In genomic region chr12:57084519-57084918, GRCm38 (mm10) we compare ENCODE assay signal across 13 mouse cellular contexts.
"Had no signal": no experiment of that assay in that cellular context is flagged by ENCODE, and none has a peak within 500 bp of the region (broad histone marks: within the 10 kb centered on the region; RNA-seq: fewer than 3 reads in every experiment).

No protein-coding gene starts in this region.

- H3K9me3 ChIP-seq: kidney, embryonic 15.5 days; limb, embryonic 15.5 days; liver, embryonic 12.5 days had no signal

- H3K27me3 ChIP-seq: kidney, embryonic 15.5 days; limb, embryonic 15.5 days; liver, embryonic 12.5 days had no signal

- H3K4me1 ChIP-seq: kidney, embryonic 15.5 days; liver, embryonic 12.5 days had no signal

- H3K27ac ChIP-seq: kidney, embryonic 15.5 days; limb, embryonic 15.5 days; liver, embryonic 12.5 days had no signal

- H3K9ac ChIP-seq: kidney, embryonic 15.5 days; limb, embryonic 15.5 days; liver, embryonic 12.5 days; lung, embryonic 14.5 days had no signal

- H3K36me3 ChIP-seq: kidney, embryonic 15.5 days; limb, embryonic 15.5 days; liver, embryonic 12.5 days had no signal

- H3K4me3 ChIP-seq: kidney, embryonic 15.5 days; limb, embryonic 15.5 days; liver, embryonic 12.5 days; myocyte had no signal

- H3K4me2 ChIP-seq: kidney, embryonic 15.5 days; limb, embryonic 15.5 days; liver, embryonic 12.5 days; lung, embryonic 14.5 days had no signal

- ATAC-seq: liver, embryonic 12.5 days had no signal

- DNase-seq: kidney, adult 2 months; kidney, postnatal 14 days; left cerebral cortex, postnatal 4 days; lung, embryonic 14.5 days; lung, postnatal 10 days; lung, postnatal 4 days; right cerebral cortex, adult 18-20 months; right cerebral cortex, postnatal 25 days; thymus, postnatal 36 days had no signal
